Mouse (Mus musculus) heart, embryonic 16.5 days (tissue): ENCODE data around the gene Dock9. TPM values are rescaled to one million over a fixed set of nuclear protein-coding genes. Genes with fewer than 3 reads are reported as not detected.

Experiments
- ATAC-seq: fragments of 200-750 bp; cut with Nextera tagmentation; replicated peaks from 2 replicates; pipeline ENCODE4 v1.8.0; 2017; ENCODE audit warnings: moderate number of reproducible peaks; ENCODE audit not compliant: insufficient read depth, low FRiP score; ENCODE audit errors: extremely low read depth
- H3K27ac ChIP-seq: fragments of 300-500 bp; sonication (generic); 2 replicates; pipeline ENCODE4 v1.5.1; 2014; ENCODE audit warnings: mild to moderate bottlenecking, low read length, control low read depth, moderate library complexity
- H3K27me3 ChIP-seq: fragments of 300-500 bp; sonication (generic); 2 replicates; pipeline ENCODE4 v1.6.1; 2014; ENCODE audit warnings: low read length, mixed read lengths; ENCODE audit not compliant: control insufficient read depth, insufficient read depth
- H3K36me3 ChIP-seq: fragments of 300-500 bp; sonication (generic); 2 replicates; pipeline ENCODE4 v1.6.1; 2014; ENCODE audit not compliant: control insufficient read depth, insufficient read depth
- H3K4me1 ChIP-seq: fragments of 300-500 bp; sonication (generic); 2 replicates; pipeline ENCODE4 v1.6.1; 2014; ENCODE audit warnings: low read length, mixed read lengths; ENCODE audit not compliant: control insufficient read depth, insufficient read depth
- H3K4me2 ChIP-seq: fragments of 300-500 bp; sonication (generic); 2 replicates; pipeline ENCODE4 v1.6.1; 2014; ENCODE audit warnings: low read depth, mild to moderate bottlenecking, control low read depth, low read length
- H3K4me3 ChIP-seq: fragments of 300-500 bp; sonication (generic); 2 replicates; pipeline ENCODE4 v1.5.1; 2014; ENCODE audit warnings: mild to moderate bottlenecking, control low read depth, low read length
- H3K9ac ChIP-seq: fragments of 300-500 bp; sonication (generic); 2 replicates; pipeline ENCODE4 v1.6.1; 2014; ENCODE audit warnings: low read length, control low read depth
- H3K9me3 ChIP-seq: fragments of 300-500 bp; sonication (generic); replicated peaks from 2 replicates; pipeline ENCODE4 v1.6.1; 2016; ENCODE audit warnings: low read length; ENCODE audit not compliant: control insufficient read depth
- WGBS: fragments of 180-500 bp; shearing (Covaris S2); extraction: QIAGEN DNeasy Blood & Tissue Kit; methylation state at CpG from one replicate; pipeline ENCODE4 v1.1.7; 2014; 5-methylcytosine and 5-hydroxymethylcytosine counted together
- polyA plus RNA-seq: library from polyadenylated mRNA; unstranded; fragments of >200 nt; fragmentation: Nextera tagmentation; extraction: Ambion mirVana; gene quantifications from 2 replicates; pipeline ENCODE4 v1.2.1, GENCODE M21; 2015

Dock9 gene
- polyA plus RNA-seq, 1 experiment from 2014 or later = 5.1 TPM

- Histone ChIP-seq H3K4me2 (no peak overlapping the region), H3K36me3 (no peaks in the 10 kb centered on the region), H3K27me3 (no peaks in the 10 kb centered on the region), H3K4me1 (peaks cover 7% of the 10 kb centered on the region), H3K9ac (no peak overlapping the region), H3K27ac (no peak overlapping the region), H3K9me3 (no peaks in the 10 kb centered on the region), H3K4me3 (no peak overlapping the region)
- ATAC-seq = no peak
- 73% methylated on average over 6 of the region's 6 CpGs for WGBS
Observed at GRCm38 (mm10) chr14:121549834-121550233, 247.8 kb downstream of the Dock9 start.

GRCm38 (mm10) chr14:121547745-121548144 lies 249.9 kb downstream of the Dock9 start:
- Histone ChIP-seq H3K4me1 (peaks cover 7% of the 10 kb centered on the region), H3K9ac (no peak overlapping the region), H3K4me2 (no peak overlapping the region), H3K27ac (no peak overlapping the region), H3K27me3 (no peaks in the 10 kb centered on the region), H3K9me3 (no peaks in the 10 kb centered on the region), H3K4me3 (no peak overlapping the region), H3K36me3 (no peaks in the 10 kb centered on the region)
- WGBS = 44% methylated on average over 7 of the region's 7 CpGs
- no peak for ATAC-seq

- no peaks in the 10 kb centered on the region for H3K36me3 ChIP-seq
- 77% methylated on average over 5 of the region's 5 CpGs for WGBS
- no peak overlapping the region for H3K27ac ChIP-seq
- H3K9me3 ChIP-seq = no peaks in the 10 kb centered on the region
- H3K4me3 ChIP-seq = no peak overlapping the region
- no peak overlapping the region for H3K9ac ChIP-seq
- H3K4me2 ChIP-seq = no peak overlapping the region
- H3K27me3 ChIP-seq = no peaks in the 10 kb centered on the region
- H3K4me1 ChIP-seq = peaks cover 7% of the 10 kb centered on the region
- no peak for ATAC-seq
Observed at GRCm38 (mm10) chr14:121546621-121547020, 251.0 kb downstream of the Dock9 start.

DNA sequence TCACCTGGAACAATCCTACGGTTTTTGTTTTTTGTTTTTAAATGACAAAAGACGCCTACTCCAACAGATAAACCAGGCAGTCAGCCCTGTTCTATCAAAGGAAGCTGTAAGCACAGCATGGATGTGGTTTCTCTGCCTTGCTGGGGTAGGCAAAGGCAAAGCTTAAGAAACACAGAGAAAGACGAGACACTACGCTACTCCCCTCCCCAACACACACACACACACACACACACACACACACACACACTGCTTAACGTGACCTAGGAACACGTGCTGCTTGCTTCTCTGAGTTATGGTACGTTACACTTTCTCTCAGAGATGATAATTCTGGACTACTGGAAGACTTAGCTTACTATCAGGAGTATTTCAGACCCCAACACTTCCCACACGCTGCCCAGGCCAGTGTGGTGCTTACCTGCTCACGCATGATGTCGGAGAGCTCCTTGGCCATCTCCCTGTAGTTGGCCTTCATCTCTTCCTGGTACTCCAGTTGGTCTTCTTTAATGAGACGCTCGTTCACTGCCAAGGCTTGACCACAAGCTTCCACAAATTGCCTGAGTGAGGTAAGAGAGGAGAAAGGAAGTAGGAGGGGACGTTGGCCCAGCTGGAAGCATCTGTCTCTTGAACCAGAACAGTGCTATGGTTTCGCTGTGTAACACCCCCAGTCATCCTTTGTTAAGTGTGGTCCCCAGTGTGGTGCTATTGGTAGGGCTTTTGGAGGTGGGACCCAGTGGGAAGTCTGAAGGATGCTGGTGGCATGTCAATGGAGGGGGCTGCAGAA lies 251.9 kb downstream of the Dock9 start:
- no peaks in the 10 kb centered on the region for H3K9me3 ChIP-seq
- H3K36me3 ChIP-seq = no peaks in the 10 kb centered on the region
- no peak for ATAC-seq
- no peak overlapping the region for H3K27ac ChIP-seq
- H3K4me1 ChIP-seq = peaks cover 12% of the 10 kb centered on the region
- H3K9ac ChIP-seq = no peak overlapping the region
- no peak overlapping the region for H3K4me3 ChIP-seq
- no peak overlapping the region for H3K4me2 ChIP-seq
- WGBS = 84% methylated on average over 14 of the region's 14 CpGs
- H3K27me3 ChIP-seq = no peaks in the 10 kb centered on the region

DNA sequence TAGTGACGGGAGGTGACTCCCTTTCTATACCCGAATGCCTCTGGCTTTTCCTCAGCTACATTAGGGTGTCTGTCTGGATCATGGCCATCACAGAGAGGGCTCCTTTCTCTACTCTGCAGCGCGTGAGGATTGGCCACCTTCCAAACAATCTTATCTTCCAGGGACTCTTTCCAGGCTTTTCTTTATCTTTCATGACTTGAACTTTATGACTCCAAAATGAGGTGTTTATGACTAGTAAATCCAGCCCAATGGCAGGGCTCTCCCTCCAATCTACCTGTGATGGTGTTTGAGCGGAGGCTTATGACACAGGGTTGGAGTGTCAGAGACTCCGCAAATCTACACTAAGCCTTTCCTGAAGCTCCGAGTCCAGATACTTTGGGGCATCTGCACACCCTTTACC lies 256.4 kb downstream of the Dock9 start:
- WGBS = 39% methylated on average over 7 of the region's 7 CpGs
- peaks cover 6% of the 10 kb centered on the region; the same call in 1 of the 2 replicates for H3K4me1 ChIP-seq

GRCm38 (mm10) chr14:121534501-121534900 lies 263.1 kb downstream of the Dock9 start:
- Histone ChIP-seq H3K36me3 (no peaks in the 10 kb centered on the region), H3K4me1 (no peaks in the 10 kb centered on the region), H3K27ac (no peak overlapping the region), H3K4me2 (no peak overlapping the region), H3K27me3 (no peaks in the 10 kb centered on the region), H3K9me3 (peaks cover 3% of the 10 kb centered on the region), H3K9ac (no peak overlapping the region), H3K4me3 (no peak overlapping the region)
- no peak for ATAC-seq
- WGBS = 88% methylated on average over 3 of the region's 3 CpGs

More for the DNA sequence above, 256.4 kb downstream of the Dock9 start:
- H3K36me3 ChIP-seq = no peaks in the 10 kb centered on the region
- no peak overlapping the region for H3K27ac ChIP-seq
- no peak overlapping the region for H3K4me2 ChIP-seq
- H3K4me3 ChIP-seq = no peak overlapping the region
- ATAC-seq = no peak
- no peak overlapping the region for H3K9ac ChIP-seq
- H3K9me3 ChIP-seq = peaks cover 4% of the 10 kb centered on the region
- H3K27me3 ChIP-seq = no peaks in the 10 kb centered on the region

DNA sequence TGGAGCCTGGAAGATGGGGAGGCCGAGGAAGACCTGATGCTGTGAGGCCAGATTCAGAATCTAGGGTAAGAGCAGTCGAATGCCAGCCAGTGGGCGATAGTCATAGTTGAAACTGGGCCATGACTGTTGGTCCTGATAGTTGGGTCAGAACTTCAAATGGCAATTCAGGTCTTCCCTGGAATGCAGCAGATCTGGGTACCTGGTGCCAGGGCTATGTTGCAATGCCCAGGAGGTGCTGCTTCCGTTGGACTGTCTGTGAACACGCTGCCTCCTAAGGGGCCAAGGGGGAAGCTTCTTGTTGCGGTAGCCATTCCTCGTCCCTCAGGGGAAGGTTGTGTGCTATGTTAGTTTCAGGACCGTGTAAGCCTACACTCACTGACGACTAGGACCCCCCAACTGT lies 266.8 kb downstream of the Dock9 start:
- no peak overlapping the region for H3K4me3 ChIP-seq
- ATAC-seq = no peak
- H3K9me3 ChIP-seq = no peaks in the 10 kb centered on the region; the same call in 1 of the 2 replicates
- H3K4me1 ChIP-seq = no peaks in the 10 kb centered on the region
- H3K9ac ChIP-seq = no peak overlapping the region
- no peaks in the 10 kb centered on the region for H3K27me3 ChIP-seq
- H3K4me2 ChIP-seq = no peak overlapping the region
- WGBS = 73% methylated on average over 9 of the region's 9 CpGs
- H3K36me3 ChIP-seq = no peaks in the 10 kb centered on the region
- no peak overlapping the region for H3K27ac ChIP-seq

- Histone ChIP-seq H3K36me3 (no peaks in the 10 kb centered on the region), H3K27me3 (no peaks in the 10 kb centered on the region), H3K4me1 (no peaks in the 10 kb centered on the region), H3K27ac (no peak overlapping the region), H3K9me3 (no peaks in the 10 kb centered on the region; the same call in 1 of the 2 replicates), H3K9ac (no peak overlapping the region), H3K4me2 (no peak overlapping the region), H3K4me3 (no peak overlapping the region)
- WGBS = 74% methylated on average over 3 of the region's 3 CpGs
- no peak for ATAC-seq
Observed at GRCm38 (mm10) chr14:121527883-121528282, 269.8 kb downstream of the Dock9 start.

GRCm38 (mm10) chr14:121527201-121527600 lies 270.4 kb downstream of the Dock9 start:
- WGBS = 43% methylated on average over 1 of the region's 1 CpGs
- Histone ChIP-seq H3K4me1 (peaks cover under 1% of the 10 kb centered on the region; the same call in 1 of the 2 replicates), H3K27ac (no peak overlapping the region), H3K9ac (no peak overlapping the region), H3K9me3 (no peaks in the 10 kb centered on the region; the same call in 1 of the 2 replicates), H3K4me2 (no peak overlapping the region), H3K36me3 (no peaks in the 10 kb centered on the region), H3K27me3 (no peaks in the 10 kb centered on the region), H3K4me3 (no peak overlapping the region)
- ATAC-seq = no peak
